Mouse (Mus musculus) urinary bladder, postnatal 25 days (tissue): Measurements from ENCODE around the gene Pstk.
"Not testable (repeated sequence)": the region's sequence is repeated elsewhere in the genome, so short reads cannot be mapped to it uniquely, and the experiment has no call there.

ENCODE experiments used
- DNase-seq: peaks from one replicate; pipeline ENCODE4 v3.0.0; 2022; ENCODE audit warnings: low spot score

Gene Pstk

DNA sequence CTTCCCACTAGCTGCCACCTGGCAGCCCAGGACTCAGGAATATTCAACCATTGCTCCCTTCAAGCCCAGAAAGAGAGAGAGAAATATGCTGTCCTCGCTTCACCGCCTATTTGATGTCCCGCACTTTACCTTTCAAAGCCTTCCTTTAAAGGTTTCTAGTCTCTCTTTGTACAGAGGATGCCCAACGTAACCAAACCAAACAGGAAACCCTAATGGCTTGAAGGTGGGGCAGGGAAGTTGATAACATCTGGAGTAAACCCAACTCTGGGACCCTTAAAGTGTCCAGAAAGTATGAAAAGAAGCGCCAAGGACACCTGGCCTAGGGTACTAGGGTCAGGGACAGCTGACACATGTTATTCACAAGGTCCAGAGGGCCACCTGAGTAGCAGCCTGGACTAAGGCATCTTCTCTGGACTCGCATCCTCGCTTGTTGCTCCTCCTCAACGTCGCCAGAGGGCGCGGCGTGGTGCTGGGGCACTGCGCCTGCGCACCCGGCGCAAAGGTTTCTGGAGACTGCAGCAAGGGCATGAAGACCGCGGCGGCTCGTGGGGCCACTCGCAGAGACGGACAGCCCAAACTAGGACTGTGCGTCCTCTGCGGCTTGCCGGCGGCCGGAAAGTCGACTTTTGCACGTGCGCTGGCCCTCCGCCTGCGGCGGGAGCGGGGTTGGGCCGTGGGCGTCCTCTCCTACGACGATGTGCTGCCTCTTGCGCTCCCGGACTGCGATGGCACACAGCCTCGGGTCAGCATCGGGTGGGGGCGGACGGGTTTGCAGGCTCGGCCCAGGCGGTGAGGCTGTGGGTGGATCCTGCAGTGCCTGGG, at the start of gene Pstk:
Gene Pstk (plus strand): TSS at position 494 of the 822 bp plus-strand sequence.
- DNase-seq: peak; percentile 87

DNA sequence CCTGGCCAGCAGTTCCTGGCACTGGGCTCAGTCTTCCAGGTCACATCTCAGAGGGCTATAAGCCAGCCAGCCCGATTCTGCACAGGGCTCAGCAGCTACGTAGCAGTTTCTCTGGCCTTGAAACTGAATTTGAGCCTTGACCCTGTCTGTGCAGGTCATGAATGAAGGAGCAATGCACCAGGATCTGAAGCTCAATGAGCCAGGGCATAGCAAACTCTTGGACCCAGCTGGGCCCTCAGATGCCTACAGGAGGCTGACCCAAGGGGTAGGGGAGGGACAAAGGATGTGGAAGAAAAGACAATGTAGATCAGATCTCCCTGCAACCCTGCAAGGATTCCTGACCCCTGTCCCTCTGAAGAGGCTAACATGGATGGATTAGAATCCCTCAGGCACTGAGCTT, 48.7 kb upstream of the Pstk start, which contains the start of gene Cuzd1:
Gene Cuzd1 (minus strand): TSS at position 101 of the 400 bp plus-strand sequence.
- DNase-seq: no peak

DNA sequence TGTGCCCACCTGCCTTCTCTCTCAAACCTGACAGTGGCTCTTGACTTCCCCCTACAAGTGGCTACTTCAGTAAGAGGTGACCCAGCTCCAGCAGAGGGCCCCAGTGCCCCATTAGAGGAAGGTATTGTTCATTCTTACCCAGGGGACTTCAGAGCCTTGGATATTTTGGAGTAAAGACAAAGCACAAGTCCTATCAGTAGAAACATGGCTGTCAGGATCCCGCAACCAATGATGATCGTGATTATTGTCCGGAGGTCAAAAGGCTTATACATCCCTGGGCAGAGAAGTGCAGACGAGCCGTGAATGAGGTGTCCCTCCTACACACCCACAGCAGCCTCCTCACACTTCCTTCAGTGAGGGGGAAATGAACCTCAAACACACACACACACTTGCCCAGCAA, 43.9 kb upstream of the Pstk start:
- DNase-seq: no peak

DNA sequence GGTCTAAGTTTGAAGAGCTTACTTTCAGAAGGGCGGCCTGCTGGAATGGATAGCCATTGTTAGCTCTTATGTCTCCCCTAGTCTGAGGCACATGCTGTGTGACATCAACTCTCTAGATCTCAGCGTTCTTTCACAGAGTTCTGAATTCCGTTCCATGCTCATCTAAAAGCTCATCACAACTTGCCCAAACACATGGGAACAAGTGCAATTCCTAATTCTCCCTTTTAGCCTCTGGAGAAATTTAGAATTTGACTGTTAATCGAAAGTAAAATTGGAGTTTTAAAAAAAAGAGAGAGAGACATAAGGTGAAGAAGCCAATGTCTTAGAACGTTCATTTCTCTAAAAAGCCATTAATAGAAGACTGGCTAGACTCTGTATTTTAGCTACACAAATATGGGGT, 41.5 kb upstream of the Pstk start, which contains the start of gene Fam24b:
Gene Fam24b (minus strand): TSS at position 101 of the 400 bp plus-strand sequence.
- no peak for DNase-seq

DNA sequence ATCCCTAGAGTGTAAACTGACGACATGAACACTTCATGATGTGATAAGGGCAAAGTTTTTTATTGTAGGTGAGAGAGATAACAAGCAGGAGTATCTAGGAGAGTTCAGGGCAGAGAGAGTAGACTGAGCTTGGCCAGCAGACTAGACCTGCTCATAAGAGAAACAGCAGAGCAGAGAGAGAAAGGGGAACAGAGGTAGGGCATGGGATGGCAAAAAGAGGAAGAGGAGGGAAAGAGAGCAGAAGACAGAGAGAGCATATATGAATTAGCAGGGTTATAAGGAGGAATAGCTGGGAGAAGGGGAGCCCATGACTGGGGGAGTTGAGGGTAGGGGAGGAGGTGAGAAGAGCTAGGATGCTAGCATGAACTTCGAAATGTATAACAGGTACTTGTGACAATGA, 39.3 kb upstream of the Pstk start:
- DNase-seq: no peak

DNA sequence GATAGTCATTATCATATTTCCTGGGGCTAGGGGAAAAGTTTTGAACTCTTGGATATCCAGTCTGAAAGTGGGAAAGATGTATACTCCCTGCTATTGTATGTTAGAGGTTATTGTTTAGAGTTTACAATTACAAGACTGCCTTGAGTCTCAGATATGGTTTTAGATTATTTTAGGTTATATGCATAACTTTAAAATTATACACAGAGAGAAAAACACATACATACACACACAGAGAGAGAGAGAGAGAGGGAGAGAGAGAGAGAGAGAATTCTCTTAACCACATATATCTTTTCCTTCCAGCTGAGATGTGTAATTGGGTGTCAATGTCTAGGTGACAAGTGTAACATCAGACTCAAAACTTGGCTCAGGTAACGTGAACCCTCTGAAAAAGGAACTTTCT, 37.4 kb upstream of the Pstk start, which contains the start of gene Fam24a:
Gene Fam24a (plus strand): TSS at position 301 of the 400 bp plus-strand sequence.
- no peak for DNase-seq

DNA sequence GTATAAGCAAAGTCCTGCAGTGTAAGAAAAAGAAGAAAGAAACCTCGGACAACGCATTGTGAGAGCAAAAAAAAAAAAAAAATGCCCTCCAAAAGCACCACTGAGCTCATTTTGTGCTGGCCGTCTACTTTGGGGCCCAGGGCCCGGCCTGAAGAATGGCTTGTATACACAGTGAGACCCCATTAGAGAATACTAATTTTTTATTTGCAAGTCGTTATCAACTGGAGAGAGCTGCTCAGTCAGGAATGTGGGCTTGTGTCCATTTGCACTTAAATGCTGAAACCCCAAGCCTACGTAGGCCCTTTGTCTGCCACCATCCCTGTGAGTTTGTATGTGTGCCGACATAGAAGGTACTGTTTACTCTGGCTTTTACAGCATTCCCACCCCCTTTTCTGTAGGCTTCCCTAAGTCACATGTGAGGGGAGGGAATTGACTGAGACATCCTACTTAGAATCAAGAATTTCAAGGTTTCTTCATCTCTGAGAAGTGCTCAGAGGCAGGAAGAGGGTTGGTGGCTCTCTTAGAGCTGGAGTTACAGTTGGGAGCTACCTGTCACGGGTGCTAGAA, 33.4 kb upstream of the Pstk start:
- no peak for DNase-seq

DNA sequence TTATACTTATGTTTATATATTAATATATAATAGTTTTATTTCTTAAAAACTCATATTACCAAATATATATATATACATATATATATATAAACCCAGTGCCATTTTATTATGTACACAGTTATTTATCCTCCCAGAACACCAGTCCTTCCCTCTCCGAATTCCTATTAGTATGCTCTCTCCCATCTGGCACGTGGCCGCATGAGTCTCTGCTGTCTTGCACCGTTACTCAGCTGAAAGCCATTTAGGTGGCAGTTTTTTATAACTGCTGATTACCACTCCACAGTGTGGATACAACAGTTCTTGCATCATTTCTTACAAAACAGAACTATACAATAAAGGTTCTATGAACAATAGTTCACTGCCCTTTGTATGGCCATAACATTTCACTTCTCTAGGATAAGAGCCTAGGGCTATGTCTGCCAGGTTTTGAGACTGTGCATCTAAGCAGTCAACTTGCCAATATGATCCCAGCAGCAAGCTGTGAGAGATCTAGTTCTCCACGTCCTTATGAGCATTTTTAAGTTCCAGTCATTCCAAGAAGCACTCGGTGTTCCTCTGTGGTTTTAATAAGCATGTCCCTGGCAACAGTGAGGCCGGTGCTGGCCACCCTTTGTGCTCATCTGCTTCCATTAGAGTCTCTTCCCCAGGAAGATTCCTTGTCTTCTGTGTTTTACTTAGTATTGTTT, 24.9 kb upstream of the Pstk start:
- no peak for DNase-seq

DNA sequence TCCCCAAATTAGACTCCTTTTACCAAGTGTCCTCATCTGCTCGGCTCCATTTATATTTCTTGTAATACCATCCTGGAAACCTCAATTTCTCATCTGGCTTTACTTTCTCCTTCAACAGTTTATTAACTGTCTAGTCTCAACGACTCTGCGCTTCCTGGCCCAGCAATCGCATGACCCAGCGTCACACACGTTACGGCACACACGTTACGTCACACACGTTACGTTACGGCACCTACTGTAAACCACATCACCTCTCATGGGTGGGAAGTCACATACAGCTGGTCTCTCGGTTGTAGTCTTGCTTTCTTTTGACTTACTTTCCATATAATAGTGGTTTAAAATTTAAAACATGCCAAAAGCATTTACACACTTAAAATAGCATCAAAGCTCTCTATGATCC, 14.8 kb upstream of the Pstk start:
- DNase-seq: no peak

DNA sequence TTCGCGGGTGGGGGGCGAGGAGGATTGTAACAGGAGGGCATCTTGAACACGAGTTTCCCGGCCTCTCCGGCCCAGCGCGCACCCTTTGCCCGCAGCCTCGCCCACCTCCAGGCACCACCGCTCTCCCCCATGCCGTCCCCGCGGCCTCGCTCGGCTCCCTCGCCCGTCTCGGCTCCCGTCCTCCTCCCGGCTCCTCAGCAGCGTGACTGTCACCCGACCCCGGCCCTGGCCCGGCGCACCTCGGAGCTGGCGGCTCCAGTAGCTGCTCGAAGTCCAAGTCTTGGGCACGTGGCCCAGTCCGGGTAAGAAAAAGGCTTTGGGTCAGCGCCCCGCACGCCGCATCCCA, 8.7 kb upstream of the Pstk start:
- DNase-seq: no peak

DNA sequence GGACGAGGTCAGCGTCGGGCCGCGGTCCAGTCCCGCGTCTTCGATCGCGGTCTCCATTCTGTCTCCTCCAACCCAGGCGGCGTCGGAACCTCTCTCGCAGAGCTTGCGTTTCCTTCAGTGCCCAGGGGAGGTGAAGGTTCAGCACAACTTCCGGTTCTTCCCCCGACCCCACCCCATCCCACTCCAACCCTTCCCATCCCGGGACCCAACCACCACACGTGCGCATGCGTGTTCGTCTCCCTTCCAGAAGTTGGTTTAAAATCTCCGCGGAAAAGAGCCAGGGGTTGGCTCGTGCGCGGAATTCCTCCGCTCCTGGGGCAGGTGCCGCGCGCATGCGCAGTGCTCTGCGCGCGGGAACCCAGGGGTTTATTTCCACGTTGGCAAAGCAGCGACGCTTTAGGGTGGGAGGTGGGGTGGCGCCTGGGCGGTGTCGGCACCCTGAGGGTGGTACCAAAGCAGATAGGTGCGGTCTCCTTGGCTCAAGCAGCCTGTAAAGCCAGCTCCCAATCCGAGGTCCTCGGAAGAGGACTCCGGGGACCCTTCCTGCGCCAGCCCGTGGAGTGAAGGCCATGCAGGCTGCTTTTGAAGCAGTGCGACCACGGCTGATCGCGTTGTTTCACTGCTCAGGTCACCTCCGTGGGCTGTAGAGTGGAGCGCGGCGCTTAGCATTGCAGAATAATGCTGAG, 8.2 kb upstream of the Pstk start, which contains the start of gene 2310057M21Rik:
Gene 2310057M21Rik (minus strand): TSS at position 145 of the 686 bp plus-strand sequence.
- peak; percentile 90 for DNase-seq

DNA sequence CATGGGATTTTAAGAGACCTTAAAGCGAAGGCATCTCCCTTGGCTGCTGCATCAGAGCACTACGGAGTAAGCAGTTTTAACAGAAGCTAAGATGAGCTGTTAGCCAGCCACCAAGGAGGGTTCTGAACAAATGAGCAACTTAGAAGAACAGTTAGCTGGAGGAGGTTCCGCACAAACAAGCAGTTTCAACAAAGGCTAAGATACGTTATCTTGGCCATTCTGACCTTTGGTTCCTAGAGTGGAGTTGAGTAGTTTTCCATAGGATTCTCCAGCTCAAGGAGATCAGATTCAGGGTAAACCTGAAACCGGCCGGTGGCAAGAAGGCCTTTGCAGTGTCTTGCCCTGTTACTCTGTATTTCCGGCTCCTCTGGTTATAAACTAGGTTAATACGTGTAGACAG, 6.8 kb upstream of the Pstk start:
- DNase-seq: no peak

DNA sequence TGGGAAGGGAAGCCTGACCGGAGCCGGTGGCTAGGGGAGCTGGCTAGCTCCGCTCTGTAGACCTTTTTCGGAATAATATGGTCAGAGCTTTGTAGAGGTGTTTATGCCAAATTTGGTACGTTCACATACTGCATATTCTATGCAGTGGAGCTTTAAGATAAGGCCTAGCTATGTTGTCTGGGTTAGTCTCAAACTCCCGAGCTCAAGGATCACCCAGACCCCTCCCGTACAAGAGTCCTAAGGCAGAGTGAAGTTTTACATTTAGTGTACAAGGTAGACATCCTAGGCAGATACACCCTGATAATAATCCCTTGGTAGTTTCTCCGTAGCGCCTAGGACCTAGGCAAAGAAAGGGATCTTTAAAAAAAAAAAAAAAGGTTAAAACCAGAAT, 524 bp downstream of the Pstk start:
- DNase-seq: no peak

DNA sequence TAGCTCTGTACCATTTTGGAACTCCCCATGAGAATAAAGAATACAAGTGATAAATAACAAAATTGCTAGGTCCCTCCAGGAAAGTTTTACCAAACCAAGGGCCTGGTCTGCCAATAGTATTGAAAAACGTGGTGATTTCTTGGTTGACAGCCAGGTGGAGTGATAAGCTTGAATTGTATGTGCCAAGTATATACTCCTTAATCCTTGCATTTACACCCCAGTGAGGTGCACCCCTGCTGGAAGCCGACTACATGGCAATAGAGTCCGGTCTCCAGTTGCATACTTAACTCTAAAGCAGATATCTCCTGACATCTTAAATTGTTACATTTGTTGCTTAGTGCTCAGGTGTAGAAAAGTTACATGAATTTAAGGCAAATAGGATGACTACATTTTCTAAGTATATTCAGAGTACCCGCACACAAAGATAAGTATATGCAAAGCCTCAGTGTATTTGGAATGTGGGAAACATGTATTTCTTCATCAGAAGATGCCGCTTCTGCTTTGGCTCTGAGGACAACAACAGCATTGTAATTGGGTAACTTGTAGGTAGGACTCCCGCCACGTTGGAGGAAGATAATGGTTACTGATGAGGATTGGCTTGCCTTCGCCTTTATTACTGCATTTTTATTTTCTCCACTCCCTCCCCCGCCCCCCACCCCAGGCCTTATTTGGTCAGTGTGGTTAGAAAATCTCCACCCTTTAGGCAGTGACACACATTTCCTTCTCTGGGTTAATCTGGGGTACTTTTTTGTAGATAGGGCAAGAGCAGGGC, 1.1 kb downstream of the Pstk start:
- DNase-seq: no peak

DNA sequence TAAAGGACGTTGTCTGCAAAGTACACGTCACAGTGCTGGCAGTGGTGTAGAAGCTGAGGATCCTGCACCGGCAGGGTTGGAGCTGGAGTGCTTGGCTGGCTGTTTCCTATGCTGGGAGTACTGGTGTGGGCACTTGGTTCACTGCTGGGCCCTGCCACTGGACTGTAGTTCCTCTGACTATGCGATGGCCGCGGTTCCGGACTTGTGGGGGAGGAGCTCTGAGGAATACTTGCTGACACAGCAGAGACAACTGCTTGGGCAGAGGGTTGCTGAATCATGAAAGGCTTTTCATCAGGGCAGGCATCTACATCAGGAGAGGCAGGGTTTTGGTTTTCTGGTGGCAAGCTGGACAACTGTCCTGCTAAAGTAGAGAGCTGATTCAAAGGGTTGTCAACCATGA, 20.8 kb downstream of the Pstk start:
- not testable (repeated sequence) for DNase-seq

DNA sequence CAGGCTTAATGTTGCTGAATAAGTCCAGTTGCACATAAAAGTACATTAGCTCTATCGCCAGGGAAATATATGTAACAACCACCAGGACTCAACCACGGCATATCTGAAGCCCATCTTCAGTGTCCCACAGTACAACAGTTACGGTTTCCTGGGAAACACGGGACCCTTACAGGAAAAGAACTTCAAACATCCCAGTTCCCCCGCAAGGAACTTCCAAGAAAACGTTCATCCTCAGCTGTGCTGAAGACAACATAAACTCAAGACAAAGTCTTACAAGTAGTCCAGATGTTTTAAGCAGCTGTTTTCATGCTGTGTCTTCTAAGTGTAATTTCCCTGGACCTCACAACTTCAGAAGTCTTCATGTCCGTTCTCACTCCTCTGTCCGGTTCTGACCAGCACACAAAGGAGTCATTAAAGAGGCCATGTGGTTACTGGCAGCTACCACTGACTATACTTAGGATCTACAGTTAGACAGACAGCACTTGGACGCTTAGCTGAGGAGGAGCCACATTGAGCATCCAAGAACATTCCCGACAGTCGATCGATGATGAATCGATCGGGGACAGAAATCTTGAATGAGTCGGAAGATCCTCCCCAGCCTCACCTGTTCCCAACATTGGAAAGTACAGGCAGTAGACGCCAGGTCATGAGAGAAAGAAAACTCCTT, 38.5 kb downstream of the Pstk start:
- DNase-seq: no peak

DNA sequence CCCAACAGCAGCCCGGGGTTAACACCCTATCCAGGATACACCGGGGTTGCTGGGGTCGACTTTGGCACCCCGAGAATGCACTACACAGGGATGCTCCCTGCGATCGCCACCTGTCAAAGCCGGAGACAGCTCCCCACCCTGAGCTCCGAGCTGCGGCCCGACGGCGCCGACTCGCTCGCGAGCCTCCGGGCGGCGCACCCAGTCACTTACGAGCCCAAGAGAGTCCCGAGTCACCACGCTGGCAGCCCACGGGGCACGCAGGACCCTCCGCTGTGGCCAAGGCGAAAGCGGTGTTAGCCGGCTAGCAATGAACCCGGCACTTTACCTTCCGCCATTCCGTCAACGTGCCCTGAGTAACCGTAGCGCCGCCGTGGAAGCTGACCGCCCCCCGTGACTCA, 39.0 kb downstream of the Pstk start:
- DNase-seq: no peak

DNA sequence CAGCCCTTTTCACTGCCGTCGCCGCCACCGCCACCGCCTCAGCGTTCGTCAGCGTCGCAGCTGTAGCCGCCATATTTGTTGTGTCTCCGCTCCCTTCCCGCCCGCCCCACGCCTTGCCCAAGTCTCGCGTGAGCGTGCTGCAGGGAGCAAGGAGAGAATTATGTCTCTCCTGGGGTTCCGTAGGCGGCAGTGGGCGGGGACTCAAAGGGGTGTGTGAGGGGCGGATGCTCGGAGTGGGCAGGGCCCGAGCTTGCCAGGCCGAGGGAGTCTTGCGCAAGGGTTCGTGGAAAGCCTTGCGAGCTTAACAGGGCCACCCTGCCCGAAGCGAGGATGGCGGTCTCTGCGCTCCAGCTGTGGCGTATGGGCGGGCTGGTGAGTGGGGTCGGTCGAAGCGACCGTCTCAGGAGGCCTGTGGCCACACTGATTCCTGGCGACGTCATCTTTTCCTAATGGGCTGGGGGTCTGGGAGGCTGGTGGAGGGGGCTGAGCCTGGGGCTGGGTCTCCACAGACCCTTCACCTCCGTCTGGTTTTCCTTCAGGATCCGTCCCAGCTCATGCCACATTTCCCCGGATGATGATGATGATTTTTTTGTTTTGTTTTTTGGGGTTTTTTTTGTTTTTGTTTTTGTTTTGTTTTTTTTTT, 39.6 kb downstream of the Pstk start, which contains the start of the genes Ikzf5 and Acadsb:
Gene Ikzf5 (minus strand): TSS at position 106 of the 643 bp plus-strand sequence.
Gene Acadsb (plus strand): TSS at position 186 of the 643 bp plus-strand sequence.
- DNase-seq: peak; percentile 99

DNA sequence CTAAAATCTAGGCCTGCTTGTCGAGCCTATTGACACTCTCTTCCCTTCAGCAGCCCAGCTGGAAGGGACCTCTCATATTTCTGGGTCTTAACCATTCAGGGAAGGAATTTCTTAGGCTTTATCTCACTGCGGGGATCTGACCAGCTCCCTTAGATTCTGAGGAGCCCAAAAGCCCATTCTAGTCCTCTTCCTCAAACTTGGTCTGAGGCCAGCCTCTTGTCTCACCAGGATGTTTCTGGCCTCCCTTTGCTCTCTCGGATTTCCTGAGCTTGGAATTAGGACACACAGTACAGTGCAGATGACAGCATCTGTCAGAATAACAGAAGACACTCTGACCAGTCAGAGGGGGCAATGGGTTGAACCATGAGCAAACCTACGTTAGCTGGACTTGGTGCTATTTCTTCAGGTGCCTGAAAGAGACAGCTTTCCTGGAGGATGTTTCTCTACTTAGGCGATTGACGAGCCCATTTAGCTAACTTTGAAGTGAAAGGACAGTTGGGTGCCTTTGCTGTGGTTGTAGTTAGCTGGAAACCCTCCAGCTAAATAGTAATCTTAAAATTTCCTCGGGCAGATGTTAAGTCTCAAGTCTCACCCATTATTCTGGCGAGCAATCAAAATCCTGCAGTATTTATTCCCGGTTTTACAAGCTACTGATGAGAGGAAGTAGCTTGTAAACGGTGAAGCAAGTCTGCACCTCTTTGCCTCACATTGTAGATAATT, 40.4 kb downstream of the Pstk start:
- DNase-seq: no peak

DNA sequence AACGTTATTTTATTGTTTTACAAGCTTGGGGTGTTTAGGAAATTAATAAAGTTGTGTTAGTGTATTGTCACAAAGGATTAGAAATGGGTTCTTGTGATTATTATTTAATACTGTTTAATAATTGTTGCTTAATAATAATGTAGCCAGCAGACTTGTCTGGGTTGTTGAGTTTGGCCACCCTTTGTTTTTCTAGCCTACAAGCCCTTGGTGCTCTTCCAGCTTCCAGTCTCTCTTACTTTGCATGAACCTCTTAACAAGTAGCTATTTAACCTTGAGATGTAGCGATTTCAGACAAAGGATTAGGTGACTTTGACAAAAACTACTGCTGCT, 41.0 kb downstream of the Pstk start:
- no peak for DNase-seq
